Mouse (Mus musculus) heart, embryonic 14.5 days (tissue): ENCODE results near the gene Gm26602. TPM values are rescaled to one million over a fixed set of nuclear protein-coding genes. Genes with fewer than 3 reads are reported as not detected.
"Not testable (repeated sequence)": the region's sequence is repeated elsewhere in the genome, so short reads cannot be mapped to it uniquely, and the experiment has no call there.

Experiments used
- ATAC-seq: fragments of 200-750 bp; cut with Nextera tagmentation; 2 replicates; pipeline ENCODE4 v1.8.0; 2017; ENCODE audit warnings: low read depth, moderate TSS enrichment; ENCODE audit not compliant: insufficient number of reproducible peaks, insufficient read depth, low FRiP score
- H3K27ac ChIP-seq, 2 experiments: fragments of 200-500 bp in 1 of 2; fragments of 300-500 bp in 1 of 2; sonication (generic) in 1 of 2; replicated peaks in 1 of 2; 2 replicates each; pipeline ENCODE4 v1.5.1; 2012 to 2014; ENCODE audit warnings: low read depth in 2 of 2, low read length in 2 of 2, control low read depth in 1 of 2, mild to moderate bottlenecking in 1 of 2, mixed read lengths in 1 of 2; ENCODE audit not compliant: control insufficient read depth in 1 of 2, insufficient read depth in 1 of 2
- H3K27me3 ChIP-seq: fragments of 300-500 bp; sonication (generic); 2 replicates; pipeline ENCODE4 v1.6.1; 2014; ENCODE audit warnings: mild to moderate bottlenecking, low read length, control low read depth; ENCODE audit not compliant: control insufficient read depth, insufficient read depth
- H3K36me3 ChIP-seq: fragments of 300-500 bp; sonication (generic); 2 replicates; pipeline ENCODE4 v1.6.1; 2014; ENCODE audit warnings: mild to moderate bottlenecking, control low read depth, low read length, mixed read lengths; ENCODE audit not compliant: control insufficient read depth, insufficient read depth
- H3K4me1 ChIP-seq, 2 experiments: fragments of 200-500 bp in 1 of 2; fragments of 300-500 bp in 1 of 2; sonication (generic) in 1 of 2; 2 replicates each; pipeline ENCODE4 v1.6.1; 2012 to 2014; ENCODE audit warnings: low read length in 2 of 2, control low read depth in 1 of 2, mixed read lengths in 1 of 2; ENCODE audit not compliant: control insufficient read depth in 2 of 2, insufficient read depth in 2 of 2
- H3K4me2 ChIP-seq: fragments of 300-500 bp; sonication (generic); 2 replicates; pipeline ENCODE4 v1.6.1; 2014; ENCODE audit warnings: mild to moderate bottlenecking, low read length
- H3K4me3 ChIP-seq, 2 experiments: fragments of 200-500 bp in 1 of 2; fragments of 300-500 bp in 1 of 2; sonication (generic) in 1 of 2; 2 replicates each; pipeline ENCODE4 v1.5.1; 2012 to 2014; ENCODE audit warnings: low read length in 2 of 2, mild to moderate bottlenecking in 2 of 2, control low read depth in 1 of 2, low read depth in 1 of 2, moderate library complexity in 1 of 2; ENCODE audit not compliant: control insufficient read depth in 1 of 2, insufficient read depth in 1 of 2
- H3K9ac ChIP-seq: fragments of 300-500 bp; sonication (generic); 2 replicates; pipeline ENCODE4 v1.6.1; 2014; ENCODE audit warnings: mild to moderate bottlenecking, low read length
- H3K9me3 ChIP-seq: fragments of 300-500 bp; sonication (generic); 2 replicates; pipeline ENCODE4 v1.6.1; 2016; ENCODE audit warnings: low read length, control low read depth; ENCODE audit not compliant: control insufficient read depth
- WGBS: fragments of 180-500 bp; shearing (Covaris S2); extraction: QIAGEN DNeasy Blood & Tissue Kit; methylation state at CpG from one replicate; pipeline ENCODE4 v1.1.7; 2014; 5-methylcytosine and 5-hydroxymethylcytosine counted together
- polyA plus RNA-seq: library from polyadenylated mRNA; unstranded; fragments of >200 nt; fragmentation: Nextera tagmentation; extraction: Ambion mirVana; gene quantifications from 2 replicates; pipeline ENCODE4 v1.2.1, GENCODE M21; 2014

The Gm26602 gene
- polyA plus RNA-seq, 1 experiment from 2014 or later, result not detected

GRCm38 (mm10) chr10:79877757-79878156, 32.9 kb upstream of the Gm26602 start:
- Histone ChIP-seq H3K9me3 (no peaks in the 10 kb centered on the region), H3K36me3 (no peaks in the 10 kb centered on the region), H3K9ac (no peak overlapping the region), H3K4me2 (no peak overlapping the region), H3K27ac (no peak overlapping the region), H3K4me3 (no peak overlapping the region), H3K27me3 (peaks cover 7% of the 10 kb centered on the region), H3K4me1 (peaks cover 9 to 15% of the 10 kb centered on the region in 2 experiments)
- WGBS, result 57% methylated on average over 12 of the region's 12 CpGs
- ATAC-seq, result no peak

GRCm38 (mm10) chr10:79879527-79879926, 31.1 kb upstream of the Gm26602 start:
- Histone ChIP-seq H3K4me2 (no peak overlapping the region), H3K36me3 (no peaks in the 10 kb centered on the region), H3K27ac (no peak overlapping the region), H3K9ac (0 out of 2 replicates have a peak overlapping the region, but pooled peaks have one; percentile 38), H3K9me3 (no peaks in the 10 kb centered on the region), H3K4me1 (peaks cover 9 to 13% of the 10 kb centered on the region in 2 experiments), H3K4me3 (no peak overlapping the region), H3K27me3 (peaks cover 6% of the 10 kb centered on the region; the same call in 1 of the 2 replicates)
- WGBS, result 17% methylated on average over 3 of the region's 3 CpGs
- no peak for ATAC-seq

GRCm38 (mm10) chr10:79880721-79881120, 29.9 kb upstream of the Gm26602 start:
- Histone ChIP-seq H3K4me1 (peaks cover 9 to 13% of the 10 kb centered on the region in 2 experiments), H3K27me3 (peaks cover 6% of the 10 kb centered on the region; the same call in 1 of the 2 replicates), H3K4me2 (no peak overlapping the region), H3K9ac (no peak overlapping the region), H3K27ac (no peak overlapping the region), H3K4me3 (no peak overlapping the region), H3K36me3 (no peaks in the 10 kb centered on the region), H3K9me3 (no peaks in the 10 kb centered on the region)
- WGBS, result 26% methylated on average over 9 of the region's 9 CpGs
- no peak for ATAC-seq

GRCm38 (mm10) chr10:79881981-79882380, 28.7 kb upstream of the Gm26602 start:
- Histone ChIP-seq H3K4me2 (peak overlapping the region; percentile 58), H3K27ac (no peak overlapping the region), H3K9me3 (no peaks in the 10 kb centered on the region), H3K27me3 (peaks cover 6% of the 10 kb centered on the region; the same call in 1 of the 2 replicates), H3K9ac (0 out of 2 replicates have a peak overlapping the region, but pooled peaks have one; percentile 6), H3K36me3 (no peaks in the 10 kb centered on the region), H3K4me1 (peaks cover 9 to 13% of the 10 kb centered on the region in 2 experiments), H3K4me3 (peak overlapping the region; percentile 2 to 18; a peak in 2 of 4 replicates)
- 9% methylated on average over 21 of the region's 22 CpGs for WGBS
- no peak; the same call in 1 of the 2 replicates for ATAC-seq

GRCm38 (mm10) chr10:79883297-79884084, 27.2 kb upstream of the Gm26602 start:
- no peak for ATAC-seq
- no peak overlapping the region for H3K9ac ChIP-seq
- no peak overlapping the region for H3K4me3 ChIP-seq
- H3K9me3 ChIP-seq, result no peaks in the 10 kb centered on the region
- H3K4me1 ChIP-seq, result peaks cover 9 to 13% of the 10 kb centered on the region in 2 experiments
- H3K36me3 ChIP-seq, result no peaks in the 10 kb centered on the region
- H3K27me3 ChIP-seq, result peaks cover 6% of the 10 kb centered on the region; the same call in 1 of the 2 replicates
- H3K4me2 ChIP-seq, result peak overlapping the region; percentile 23; the same call in 1 of the 2 replicates
- no peak overlapping the region for H3K27ac ChIP-seq
- WGBS, result 19% methylated on average over 22 of the region's 22 CpGs

GRCm38 (mm10) chr10:79884446-79884845, 26.2 kb upstream of the Gm26602 start:
- H3K4me1 ChIP-seq, result peaks cover 9 to 13% of the 10 kb centered on the region in 2 experiments
- H3K9me3 ChIP-seq, result no peaks in the 10 kb centered on the region
- no peaks in the 10 kb centered on the region for H3K36me3 ChIP-seq
- H3K27me3 ChIP-seq, result peaks cover 6% of the 10 kb centered on the region; the same call in 1 of the 2 replicates
- H3K4me3 ChIP-seq, result no peak overlapping the region
- no peak overlapping the region for H3K9ac ChIP-seq
- no peak overlapping the region for H3K4me2 ChIP-seq
- 60% methylated on average over 4 of the region's 4 CpGs for WGBS
- ATAC-seq, result no peak
- H3K27ac ChIP-seq, result no peak overlapping the region

- WGBS, result 71% methylated on average over 2 of the region's 3 CpGs
- peaks cover 9 to 13% of the 10 kb centered on the region in 2 experiments for H3K4me1 ChIP-seq
- H3K9me3 ChIP-seq, H3K27me3 ChIP-seq, H3K4me2 ChIP-seq, H3K4me3 ChIP-seq, ATAC-seq, H3K36me3 ChIP-seq, H3K9ac ChIP-seq, H3K27ac ChIP-seq: not testable (repeated sequence)
Measured at GRCm38 (mm10) chr10:79884938-79885337, 25.7 kb upstream of the Gm26602 start.
